In the genomic region with DNA sequence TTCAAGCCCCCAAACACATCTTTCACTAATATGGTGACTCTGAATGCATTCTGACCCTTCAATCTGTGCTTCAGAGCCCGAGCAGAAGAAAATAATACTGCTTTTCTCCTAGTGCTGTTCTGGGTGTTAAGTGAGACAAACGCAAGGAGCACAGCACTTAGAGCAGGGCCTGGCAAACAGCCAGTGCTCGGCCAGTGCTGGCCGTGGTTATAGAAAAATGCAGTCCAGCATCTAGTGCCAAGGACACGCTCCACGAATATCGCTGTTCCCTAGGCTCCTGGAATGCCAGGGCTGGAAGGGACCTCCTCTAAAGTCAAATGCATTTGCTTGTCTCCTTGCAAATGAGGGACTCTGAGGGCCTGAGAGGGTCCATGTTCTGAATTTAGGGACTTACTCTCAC, we compare ENCODE assay signal across 8 mouse cellular contexts.
DNase-seq lines count a peak whose midpoint lies in the region; ATAC-seq and TF ChIP-seq lines count a peak whose summit lies in the region.

No protein-coding gene starts in this region.

- WGBS in embryonic facial prominence, embryonic 12.5 days: 48% methylated on average over 7 of the region's 7 CpGs
- WGBS in intestine, embryonic 15.5 days: 38% methylated on average over 7 of the region's 7 CpGs
- 43% methylated on average over 7 of the region's 7 CpGs for WGBS in midbrain, postnatal 0 days

- H3K4me2 ChIP-seq in embryonic facial prominence, embryonic 12.5 days (replicated peaks): no peak overlapping the region
- no peak overlapping the region for H3K4me2 ChIP-seq in intestine, embryonic 15.5 days (replicated peaks)
- H3K4me2 ChIP-seq in midbrain, postnatal 0 days (ENCODE audit: low read depth, low read length, poor library complexity, severe bottlenecking): no peak overlapping the region

- H3K9me3 ChIP-seq in embryonic facial prominence, embryonic 12.5 days: no peaks in the 10 kb centered on the region
- no peaks in the 10 kb centered on the region for H3K9me3 ChIP-seq in intestine, embryonic 15.5 days
- H3K9me3 ChIP-seq in midbrain, postnatal 0 days (ENCODE audit: low read length): no peaks in the 10 kb centered on the region

- no peaks in the 10 kb centered on the region for H3K27me3 ChIP-seq in embryonic facial prominence, embryonic 12.5 days
- no peaks in the 10 kb centered on the region for H3K27me3 ChIP-seq in intestine, embryonic 15.5 days (replicated peaks)
- no peaks in the 10 kb centered on the region for H3K27me3 ChIP-seq in midbrain, postnatal 0 days (ENCODE audit: insufficient read depth, low read length)

- H3K4me3 ChIP-seq in embryonic facial prominence, embryonic 12.5 days: no peak overlapping the region
- no peak overlapping the region for H3K4me3 ChIP-seq in intestine, embryonic 15.5 days (replicated peaks)
- no peak overlapping the region for H3K4me3 ChIP-seq in midbrain, postnatal 0 days (ENCODE audit: low read depth, low read length)

- no peaks in the 10 kb centered on the region for H3K36me3 ChIP-seq in embryonic facial prominence, embryonic 12.5 days
- no peaks in the 10 kb centered on the region for H3K36me3 ChIP-seq in intestine, embryonic 15.5 days
- H3K36me3 ChIP-seq in midbrain, postnatal 0 days (ENCODE audit: insufficient read depth, low read length): no peaks in the 10 kb centered on the region

- H3K9ac ChIP-seq in embryonic facial prominence, embryonic 12.5 days: no peak overlapping the region
- H3K9ac ChIP-seq in intestine, embryonic 15.5 days: no peak overlapping the region
- H3K9ac ChIP-seq in midbrain, postnatal 0 days (replicated peaks; ENCODE audit: low read length, poor library complexity, severe bottlenecking): no peak overlapping the region

- peak; percentile 76 for DNase-seq in ovary, adult 18-20 months (ENCODE audit: low spot score)
- no peak for DNase-seq in ovary, postnatal 10 days (ENCODE audit: low spot score)
- DNase-seq in midbrain, postnatal 0 days (ENCODE audit: low spot score): peak; percentile 82
- no peak for DNase-seq in thymus, adult 18-20 months
- DNase-seq in layer of hippocampus, adult 8-10 months (ENCODE audit: low spot score in 2 of 2): no peak
- DNase-seq in frontal cortex, postnatal 36 days (ENCODE audit: low spot score in 2 of 2): no peak

- TF ChIP-seq CTCF in midbrain, postnatal 0 days (IDR thresholded peaks at IDR 0.05): no peak

- H3K27ac ChIP-seq in embryonic facial prominence, embryonic 12.5 days: peak overlapping the region; percentile 65
- peak overlapping the region; percentile 25; the same call in 1 of the 2 replicates for H3K27ac ChIP-seq in intestine, embryonic 15.5 days
- no peak overlapping the region for H3K27ac ChIP-seq in midbrain, postnatal 0 days (ENCODE audit: low read depth, low read length)

- no peak for ATAC-seq in embryonic facial prominence, embryonic 12.5 days (ENCODE audit: insufficient number of reproducible peaks, insufficient read depth, low FRiP score, low TSS enrichment)
- no peak for ATAC-seq in intestine, embryonic 15.5 days
- no peak for ATAC-seq in midbrain, postnatal 0 days (ENCODE audit: low FRiP score)

- peaks cover 40% of the 10 kb centered on the region for H3K4me1 ChIP-seq in embryonic facial prominence, embryonic 12.5 days
- peaks cover 30% of the 10 kb centered on the region for H3K4me1 ChIP-seq in intestine, embryonic 15.5 days (replicated peaks)
- no peaks in the 10 kb centered on the region for H3K4me1 ChIP-seq in midbrain, postnatal 0 days (ENCODE audit: insufficient read depth, low read length)

Comparison
In these comparisons a context has a peak if more than half of its experiments do, and no peak if none do; other contexts are left out.
1. DNase-seq: peak in ovary, adult 18-20 months (single experiment) and midbrain, postnatal 0 days (single experiment); none in ovary, postnatal 10 days (single experiment), thymus, adult 18-20 months (0 of 2), layer of hippocampus, adult 8-10 months (0 of 2) and frontal cortex, postnatal 36 days (0 of 2).